Mouse (Mus musculus): ENCODE data around the gene Cmtm4. TPM values are rescaled to one million over a fixed set of nuclear protein-coding genes. Genes with fewer than 3 reads are reported as not detected.

Gene Cmtm4
- polyA plus RNA-seq, 1 experiment: not detected

- TF ChIP-seq GATA1 (IDR thresholded peaks at IDR 0.05; ENCODE audit: low read length): no peak
These were observed 26.7 kb upstream of the Cmtm4 start for GRCm38 (mm10) chr8:104422313-104422712.

DNA sequence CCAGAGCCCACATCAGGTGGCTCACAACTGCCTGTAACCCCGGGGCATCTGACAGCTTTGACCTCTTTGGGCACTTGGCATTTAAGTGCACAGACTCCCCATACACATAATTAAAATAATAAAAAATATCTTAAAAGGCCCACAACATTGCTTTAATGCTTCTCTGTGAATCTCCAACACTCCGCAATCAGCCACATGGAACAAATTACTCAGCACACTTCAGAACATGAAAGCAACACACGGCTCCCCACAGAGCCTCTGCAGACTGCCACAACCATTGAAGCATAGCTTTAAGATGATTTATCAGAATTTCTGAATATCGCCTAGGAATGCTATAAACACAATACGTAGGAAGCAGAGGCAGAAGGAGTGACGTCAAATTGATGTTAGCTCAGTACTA lies 20.4 kb upstream of the Cmtm4 start:
- no peak for TF ChIP-seq GATA1 (IDR thresholded peaks at IDR 0.05; ENCODE audit: low read length)

- TF ChIP-seq GATA1 (IDR thresholded peaks at IDR 0.05; ENCODE audit: low read length): no peak
These were observed 18.6 kb upstream of the Cmtm4 start for GRCm38 (mm10) chr8:104414204-104414603.

- no peak for TF ChIP-seq GATA1 (IDR thresholded peaks at IDR 0.05; ENCODE audit: low read length)
These were observed 18.2 kb upstream of the Cmtm4 start for GRCm38 (mm10) chr8:104413770-104414169.

DNA sequence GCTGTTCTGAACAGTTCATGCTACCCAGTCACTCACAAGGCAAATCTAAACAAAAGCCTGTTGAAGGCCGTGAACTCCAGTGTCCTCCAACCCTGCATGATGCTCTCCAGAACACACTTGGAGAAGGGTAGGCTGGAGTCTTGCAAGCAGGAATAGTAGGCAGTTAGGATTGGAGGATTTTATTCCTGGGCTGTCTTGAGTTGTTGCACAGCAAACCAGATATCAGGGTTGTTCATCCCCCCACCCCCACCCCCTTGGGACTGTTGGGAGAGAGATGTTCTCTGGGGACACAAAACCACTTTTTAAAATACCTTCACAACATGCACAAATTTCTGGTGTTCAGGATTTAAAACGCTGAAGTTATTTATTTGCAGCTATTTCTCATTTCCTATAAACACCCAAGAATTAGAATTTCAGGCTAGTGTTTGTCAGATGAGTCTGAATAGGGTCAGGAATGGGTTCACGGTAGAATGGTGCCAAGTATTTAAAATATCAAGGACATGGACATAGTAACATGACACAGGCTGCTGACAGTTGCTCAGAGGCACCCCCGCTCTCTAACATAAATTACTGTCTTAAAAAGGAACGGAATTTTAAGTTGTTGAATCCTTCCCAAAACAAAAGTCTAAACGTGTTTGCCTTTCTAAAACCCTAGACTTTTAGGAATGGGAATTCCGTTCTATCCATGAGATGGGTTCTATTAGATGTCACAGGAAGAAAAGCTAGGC lies 17.4 kb upstream of the Cmtm4 start:
- no peak for TF ChIP-seq GATA1 (IDR thresholded peaks at IDR 0.05; ENCODE audit: low read length)

GRCm38 (mm10) chr8:104411972-104412371 lies 16.4 kb upstream of the Cmtm4 start:
- no peak for TF ChIP-seq GATA1 (IDR thresholded peaks at IDR 0.05; ENCODE audit: low read length)

DNA sequence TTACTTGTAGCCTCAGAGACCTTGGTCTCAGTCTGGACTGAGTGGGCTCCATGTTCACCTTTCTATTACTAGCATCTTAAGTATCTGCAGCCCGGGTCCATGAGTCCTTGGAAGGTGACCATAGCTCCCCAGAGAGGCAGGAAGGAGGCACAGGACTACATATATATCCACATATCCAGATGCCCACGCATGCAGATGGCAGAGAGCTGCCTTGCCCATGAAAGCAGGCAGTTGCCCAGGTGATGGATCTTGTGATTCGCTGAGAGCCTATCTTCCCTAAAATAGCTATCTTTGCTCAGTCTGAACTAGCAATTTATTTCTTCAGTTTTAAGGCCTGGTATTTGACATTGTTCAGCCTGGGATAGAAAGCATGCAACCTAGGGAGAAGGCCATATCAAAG lies 15.9 kb upstream of the Cmtm4 start:
- no peak for TF ChIP-seq GATA1 (IDR thresholded peaks at IDR 0.05; ENCODE audit: low read length)

GRCm38 (mm10) chr8:104410628-104411273 lies 15.1 kb upstream of the Cmtm4 start:
- TF ChIP-seq GATA1 (IDR thresholded peaks at IDR 0.05; ENCODE audit: low read length): no peak

DNA sequence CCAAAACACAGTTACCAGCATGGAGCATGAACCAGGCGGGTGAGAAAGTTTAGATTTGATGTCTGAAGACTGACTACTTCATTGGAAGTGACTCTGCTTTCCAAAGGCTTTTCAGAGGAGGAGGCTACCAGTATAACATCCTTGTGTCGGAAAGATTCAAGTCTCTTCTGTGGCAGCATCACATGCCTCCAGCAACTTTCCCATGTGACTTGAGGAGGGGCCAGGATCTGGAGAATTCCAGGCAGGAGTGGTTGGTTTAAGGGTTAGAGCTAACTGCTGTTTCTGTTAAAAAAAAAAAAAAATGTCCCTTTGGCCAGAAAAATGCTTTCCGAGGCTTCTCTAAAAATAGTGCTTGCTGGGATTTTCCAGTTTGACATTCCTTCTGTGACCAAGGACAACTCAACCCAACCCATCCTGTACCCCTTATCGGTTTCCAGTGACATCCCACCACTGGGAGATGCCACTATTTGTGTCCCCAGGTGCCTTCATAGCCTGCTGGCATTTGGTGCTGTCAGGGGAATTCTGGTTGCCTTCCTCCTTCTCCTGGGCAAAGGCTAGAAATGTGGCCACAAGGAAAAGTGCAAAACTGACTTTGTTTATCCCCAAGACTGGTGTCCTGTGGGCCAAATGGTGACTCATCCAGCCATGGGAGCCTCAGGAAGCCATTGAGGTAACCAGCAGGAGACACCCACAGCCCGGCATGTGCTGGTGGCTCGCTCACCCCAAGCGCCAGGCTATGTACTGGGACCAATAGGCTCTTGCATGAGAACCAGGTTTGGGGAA lies 12.9 kb upstream of the Cmtm4 start:
- TF ChIP-seq GATA1 (IDR thresholded peaks at IDR 0.05; ENCODE audit: low read length): no peak

- TF ChIP-seq GATA1 (IDR thresholded peaks at IDR 0.05; ENCODE audit: low read length): no peak
These were observed 10.9 kb upstream of the Cmtm4 start for GRCm38 (mm10) chr8:104406340-104407128.

GRCm38 (mm10) chr8:104405430-104406187 lies 10.0 kb upstream of the Cmtm4 start:
- no peak for TF ChIP-seq GATA1 (IDR thresholded peaks at IDR 0.05; ENCODE audit: low read length)

GRCm38 (mm10) chr8:104403596-104403995 lies 8.0 kb upstream of the Cmtm4 start:
- TF ChIP-seq GATA1 (IDR thresholded peaks at IDR 0.05; ENCODE audit: low read length): no peak

DNA sequence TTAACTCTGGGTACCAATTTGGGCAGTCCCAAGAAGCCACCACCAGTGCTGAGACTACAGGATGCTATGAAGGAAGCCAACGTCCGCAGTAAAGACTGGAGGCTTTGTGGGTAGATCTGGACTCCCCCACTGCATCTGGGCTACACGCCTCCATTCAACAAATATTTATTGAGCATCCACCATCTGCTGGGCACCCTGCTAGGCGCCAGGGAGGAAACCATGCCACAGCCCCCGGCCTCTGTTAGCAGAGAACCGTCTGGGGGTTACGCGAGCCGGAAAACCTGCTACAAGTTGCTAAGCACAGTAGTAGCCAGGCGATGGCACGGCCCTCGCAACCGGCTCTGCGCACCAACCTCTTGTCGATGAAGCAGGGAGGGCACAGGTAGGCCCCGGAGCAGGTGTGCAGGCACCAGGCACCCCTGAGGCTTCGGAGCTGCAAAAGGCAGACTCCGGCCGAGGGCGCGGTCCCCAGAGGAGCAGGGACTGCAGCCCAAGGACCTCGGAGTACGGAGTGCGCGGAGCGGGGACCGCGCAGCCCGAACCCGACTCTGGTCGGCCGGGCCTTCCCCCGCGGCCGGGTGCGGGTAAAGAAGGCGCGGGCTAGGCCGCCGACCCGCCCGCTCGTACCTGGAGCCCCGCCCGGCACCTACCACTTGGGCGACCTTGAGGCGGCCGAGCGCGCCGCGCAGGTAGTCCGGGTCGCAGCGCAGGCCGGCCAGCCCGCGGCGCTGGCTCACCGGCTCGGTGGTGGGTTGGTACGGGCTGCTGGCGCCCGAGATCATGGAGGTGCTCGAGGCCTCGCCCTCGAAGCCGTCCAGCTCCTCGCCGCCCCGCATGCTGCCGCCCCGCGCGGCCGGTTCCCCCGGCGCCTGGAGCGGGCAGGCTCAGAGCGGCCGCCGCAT lies 555 bp downstream of the Cmtm4 start:
- no peak for TF ChIP-seq GATA1 (IDR thresholded peaks at IDR 0.05; ENCODE audit: low read length)

- no peak for TF ChIP-seq GATA1 (IDR thresholded peaks at IDR 0.05; ENCODE audit: low read length)
These were observed 1.8 kb downstream of the Cmtm4 start for GRCm38 (mm10) chr8:104393767-104394166.
